Comparison of ENCODE assay signal across 8 mouse cellular contexts in genomic region chr17:27056170-27056569, GRCm38 (mm10). TPM values are rescaled to one million over a fixed set of nuclear protein-coding genes. Genes with fewer than 3 reads are reported as not detected.
DNase-seq lines count a peak whose midpoint lies in the region; ATAC-seq and TF ChIP-seq lines count a peak whose summit lies in the region.

No protein-coding gene starts in this region.

- ATAC-seq in common myeloid progenitor, adult 5-6 weeks (replicated peaks; ENCODE audit: low read depth, poor library complexity, severe bottlenecking): peak; percentile 78
- ATAC-seq in lung, postnatal 0 days: peak; percentile 79
- ATAC-seq in erythroid progenitor cell, adult 5-6 weeks (replicated peaks; ENCODE audit: low FRiP score, poor library complexity, severe bottlenecking): no peak

- WGBS in kidney, adult 2 months: 3% methylated on average over 13 of the region's 13 CpGs
- 0% methylated on average over 13 of the region's 13 CpGs for WGBS in lung, postnatal 0 days
- WGBS in small intestine, adult 2 months: 1% methylated on average over 13 of the region's 13 CpGs

- no peaks in the 10 kb centered on the region for H3K9me3 ChIP-seq in lung, postnatal 0 days (ENCODE audit: low read length)

- H3K36me3 ChIP-seq in kidney, adult 2 months (ENCODE audit: control insufficient read depth, insufficient read depth, low read length): no peaks in the 10 kb centered on the region
- no peaks in the 10 kb centered on the region for H3K36me3 ChIP-seq in lung, postnatal 0 days (ENCODE audit: insufficient read depth, low read length)
- H3K36me3 ChIP-seq in small intestine, adult 2 months (ENCODE audit: control insufficient read depth, insufficient read depth, low read length): no peaks in the 10 kb centered on the region

- TF ChIP-seq CTCF in kidney, adult 2 months (conservative IDR thresholded peaks at IDR 0.05; ENCODE audit: insufficient read depth, insufficient read length, low read depth, low read length): no peak
- no peak for TF ChIP-seq CTCF in lung, postnatal 0 days (IDR thresholded peaks at IDR 0.05)
- no peak for TF ChIP-seq CTCF in small intestine, adult 2 months (IDR thresholded peaks at IDR 0.05; ENCODE audit: extremely low read depth, insufficient read length, insufficient replicate concordance, low read depth, low read length)

- H3K27ac ChIP-seq in kidney, adult 2 months (ENCODE audit: insufficient read depth, low read depth, low read length): peak overlapping the region; percentile 88
- H3K27ac ChIP-seq in lung, postnatal 0 days (ENCODE audit: low read length): peak overlapping the region; percentile 94
- peak overlapping the region; percentile 87 for H3K27ac ChIP-seq in small intestine, adult 2 months (ENCODE audit: insufficient read depth, low read depth, low read length)

- H3K4me3 ChIP-seq in kidney, adult 2 months (ENCODE audit: insufficient read depth, low read depth, low read length): peak overlapping the region; percentile 72
- peak overlapping the region; percentile 65 for H3K4me3 ChIP-seq in lung, postnatal 0 days (ENCODE audit: low read depth, low read length)
- peak overlapping the region; percentile 71 for H3K4me3 ChIP-seq in small intestine, adult 2 months (ENCODE audit: low read depth, low read length)

- DNase-seq in NIH3T3 (ENCODE audit: low read depth): peak; percentile 92
- DNase-seq in heart, adult 8-10 months (ENCODE audit: low spot score): peak; percentile 77
- peak; percentile 87 for DNase-seq in kidney, adult 2 months
- DNase-seq in lung, postnatal 0 days (ENCODE audit: low spot score): peak; percentile 96
- DNase-seq in right cerebral cortex, adult 18-20 months: no peak

- H3K4me1 ChIP-seq in kidney, adult 2 months (ENCODE audit: control insufficient read depth, insufficient read depth, low read length): no peaks in the 10 kb centered on the region
- H3K4me1 ChIP-seq in lung, postnatal 0 days (ENCODE audit: insufficient read depth, low read depth, low read length): peaks cover 9% of the 10 kb centered on the region
- H3K4me1 ChIP-seq in small intestine, adult 2 months (ENCODE audit: control insufficient read depth, insufficient read depth, insufficient read length, low read length): peaks cover 42% of the 10 kb centered on the region

- H3K27me3 ChIP-seq in kidney, adult 2 months (replicated peaks; ENCODE audit: control insufficient read depth, insufficient read depth, low read length): no peaks in the 10 kb centered on the region
- H3K27me3 ChIP-seq in lung, postnatal 0 days (replicated peaks; ENCODE audit: insufficient read depth, low read length): no peaks in the 10 kb centered on the region
- no peaks in the 10 kb centered on the region for H3K27me3 ChIP-seq in small intestine, adult 2 months (ENCODE audit: control insufficient read depth, insufficient read depth, low read length)

- peak overlapping the region; percentile 96 for H3K4me2 ChIP-seq in lung, postnatal 0 days (replicated peaks; ENCODE audit: low read depth, low read length)

- TF ChIP-seq EP300 in lung, postnatal 0 days (IDR thresholded peaks at IDR 0.05): peak; percentile 82

- TF ChIP-seq POLR2A in kidney, adult 2 months (IDR thresholded peaks at IDR 0.05; ENCODE audit: low read depth, low read length): peak; percentile 42
- TF ChIP-seq POLR2A in small intestine, adult 2 months (IDR thresholded peaks at IDR 0.05; ENCODE audit: low read depth, low read length): peak; percentile 55; the same call in 1 of the 2 replicates

- H3K9ac ChIP-seq in lung, postnatal 0 days (replicated peaks; ENCODE audit: low read depth): peak overlapping the region; percentile 76

RNA-seq across cellular contexts. Expression of gene Itpr3, which starts 0.9 kb away (rescaled TPM):
- 6.9 and 13.2 TPM in 2 replicates for total RNA-seq in common myeloid progenitor, adult 5-6 weeks (2017)
- 1 to 10 TPM; 5.0 to 8.7 (median 6.8) TPM for total RNA-seq in heart, adult 8-10 months (2022)
- polyA plus RNA-seq in kidney, adult 2 months (2012; rRNA removed): 4.4 and 6.9 TPM in 2 replicates
- polyA plus RNA-seq in lung, postnatal 0 days (2015; fragmentation: Nextera tagmentation; extraction: Ambion mirVana): 3.6 and 3.9 TPM in 2 replicates
- polyA plus RNA-seq in small intestine, adult 2 months (2012; rRNA removed): 46.1 and 66.7 TPM in 2 replicates
- 1.3 and 9.0 TPM in 2 replicates for total RNA-seq in erythroid progenitor cell, adult 5-6 weeks (2015; ENCODE audit: low replicate concordance)
- 0.98 and 2.2 TPM in 2 replicates for total RNA-seq in erythroid progenitor cell, adult 5-6 weeks (2017; ENCODE audit: low replicate concordance)

RNA-seq across cellular contexts. Expression of gene Bak1, which starts 27.4 kb away (rescaled TPM):
- 43.9 and 53.3 TPM in 2 replicates for total RNA-seq in common myeloid progenitor, adult 5-6 weeks (2017)
- total RNA-seq in heart, adult 8-10 months (2022): 10 to 100 TPM; 11.0 to 15.9 (median 13.7) TPM
- 36.6 and 39.4 TPM in 2 replicates for polyA plus RNA-seq in kidney, adult 2 months (2012; rRNA removed)
- 3.8 and 4.0 TPM in 2 replicates for polyA plus RNA-seq in lung, postnatal 0 days (2015; fragmentation: Nextera tagmentation; extraction: Ambion mirVana)
- polyA plus RNA-seq in small intestine, adult 2 months (2012; rRNA removed): 113 and 265 TPM in 2 replicates
- total RNA-seq in erythroid progenitor cell, adult 5-6 weeks (2015; ENCODE audit: low replicate concordance): 32.7 and 36.0 TPM in 2 replicates
- total RNA-seq in erythroid progenitor cell, adult 5-6 weeks (2017; ENCODE audit: low replicate concordance): 11.4 and 12.5 TPM in 2 replicates
